Mouse (Mus musculus) c-Kit-positive CD71-positive TER-119-negative erythroid progenitor cells, embryonic 14.5 days (primary cell): ENCODE data around the gene Olfr504.
"Not testable (repeated sequence)": the region's sequence is repeated elsewhere in the genome, so short reads cannot be mapped to it uniquely, and the experiment has no call there.

Experiments used
- DNase-seq: peaks from one replicate; pipeline ENCODE4 v3.0.0-alpha.2; 2013; ENCODE audit warnings: low read depth

The Olfr504 gene

DNA sequence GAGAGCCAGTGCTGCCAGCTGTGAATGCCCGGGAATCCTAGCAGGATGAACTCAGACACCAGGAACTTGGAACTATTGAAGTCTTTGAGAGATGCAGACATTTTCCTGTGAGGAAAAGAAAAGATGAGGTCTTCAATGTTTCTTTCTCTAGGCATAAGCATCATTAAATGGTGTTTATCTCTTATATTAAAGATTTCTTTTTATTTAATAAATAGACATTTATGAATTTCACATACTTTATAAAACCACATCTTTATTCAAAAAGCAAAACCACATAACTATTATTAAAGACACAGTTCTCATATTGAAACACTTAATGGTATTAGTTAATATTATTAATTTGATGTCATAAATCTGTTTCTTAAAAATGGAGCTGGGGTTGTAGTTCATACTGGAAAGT lies at the start of gene Olfr504:
Gene Olfr504, minus strand, starts transcription at position 101 of the 400 bp plus-strand sequence.
- DNase-seq, result no peak

DNA sequence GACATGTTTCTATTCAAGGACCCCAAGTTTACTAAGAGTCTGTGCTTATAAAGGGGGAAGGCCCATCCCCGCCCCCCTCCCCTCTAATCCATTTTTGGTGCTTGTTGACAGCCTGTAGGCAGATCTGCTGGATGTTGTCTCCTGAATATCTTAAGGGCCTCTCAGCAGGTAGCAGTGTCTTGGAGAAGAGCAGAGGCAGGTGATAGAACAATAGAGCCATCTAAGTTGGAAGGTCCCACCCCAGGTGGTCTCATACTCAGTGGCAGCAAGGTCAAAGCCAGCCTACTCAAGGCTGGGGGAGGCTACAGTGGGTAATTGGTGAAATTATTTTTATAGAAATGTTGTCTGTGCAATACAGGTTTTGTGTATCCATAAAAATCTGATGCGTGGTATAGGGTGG lies 48.5 kb upstream of the Olfr504 start:
- DNase-seq, result no peak

DNA sequence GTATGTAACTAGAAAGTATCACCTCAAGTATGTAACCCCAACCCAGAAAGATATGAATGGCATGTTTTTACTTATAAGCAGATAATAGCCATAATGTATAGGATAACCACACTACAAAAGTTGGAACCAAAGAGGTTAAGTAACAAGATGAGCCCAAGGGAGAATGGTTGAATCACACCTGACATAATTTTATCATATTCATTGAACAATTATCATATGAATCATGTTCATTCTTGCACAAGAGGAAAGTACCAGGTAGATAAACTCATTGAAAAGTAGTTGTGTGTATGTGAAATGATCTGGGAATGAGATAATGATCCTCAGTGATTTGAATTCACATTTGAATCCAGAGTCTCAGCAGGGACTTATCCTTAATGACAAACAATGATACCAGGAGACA lies 44.9 kb upstream of the Olfr504 start, which contains the start of gene Olfr506:
Gene Olfr506, plus strand, starts transcription at position 301 of the 400 bp plus-strand sequence.
- no peak for DNase-seq

DNA sequence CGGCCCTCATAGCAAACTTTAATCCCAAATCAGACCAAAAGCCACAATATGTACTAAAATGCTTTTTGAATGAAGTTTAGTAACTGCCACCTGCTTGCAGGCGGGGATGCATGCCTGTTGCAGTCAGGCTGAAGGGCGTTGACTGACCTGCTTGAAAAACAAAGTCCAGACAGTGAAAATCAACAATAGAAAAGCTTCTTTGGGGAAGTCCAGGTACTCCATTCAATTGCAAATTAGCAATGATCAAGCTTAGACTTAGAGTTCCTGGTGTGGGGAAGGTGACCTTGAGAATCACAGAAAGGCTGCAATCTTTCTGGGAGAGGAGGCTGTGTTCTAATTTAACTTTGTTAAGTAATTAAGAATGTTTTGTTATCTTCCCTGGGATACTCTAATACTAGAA lies 36.3 kb upstream of the Olfr504 start:
- DNase-seq, result not testable (repeated sequence)

DNA sequence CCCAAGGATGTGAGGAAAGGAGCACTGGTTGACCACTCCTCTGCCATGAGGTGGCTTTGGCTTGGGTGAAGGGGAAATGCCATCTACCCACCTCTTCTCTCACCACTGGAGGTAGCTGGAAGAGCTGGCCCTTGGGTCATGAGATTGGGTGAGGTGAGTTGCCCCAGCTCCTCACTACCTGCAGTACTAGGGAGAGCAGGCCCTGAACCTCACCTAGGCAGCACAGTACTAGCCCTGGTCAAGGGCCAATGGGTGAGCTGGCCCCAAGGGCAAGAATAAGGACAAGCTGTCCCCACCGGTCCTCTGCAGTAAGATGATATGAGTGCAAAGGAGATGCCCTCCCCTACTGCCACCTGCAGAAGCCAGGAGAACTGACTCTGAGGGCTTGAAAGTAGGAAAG lies 24.2 kb upstream of the Olfr504 start:
- DNase-seq, result no peak

DNA sequence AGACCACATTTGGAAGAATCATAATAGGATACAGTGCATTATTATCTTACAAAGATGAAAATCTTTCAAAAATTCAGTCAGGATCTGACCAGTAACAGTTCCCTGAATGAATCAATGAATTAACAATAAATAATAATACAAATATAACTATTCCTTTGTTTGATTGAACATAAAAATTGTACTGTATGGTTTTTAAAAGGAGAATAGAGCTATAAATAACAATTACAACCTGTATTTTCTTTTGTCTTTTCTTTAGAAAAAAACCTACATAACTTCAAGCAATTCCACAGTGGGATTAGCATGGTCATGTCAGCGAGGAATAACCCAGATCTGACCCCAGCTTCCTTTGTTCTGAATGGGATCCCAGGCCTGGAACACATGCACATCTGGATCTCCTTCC lies 21.4 kb downstream of the Olfr504 start, which contains the start of gene Olfr503:
Gene Olfr503, plus strand, starts transcription at position 301 of the 400 bp plus-strand sequence.
- DNase-seq, result not testable (repeated sequence)

DNA sequence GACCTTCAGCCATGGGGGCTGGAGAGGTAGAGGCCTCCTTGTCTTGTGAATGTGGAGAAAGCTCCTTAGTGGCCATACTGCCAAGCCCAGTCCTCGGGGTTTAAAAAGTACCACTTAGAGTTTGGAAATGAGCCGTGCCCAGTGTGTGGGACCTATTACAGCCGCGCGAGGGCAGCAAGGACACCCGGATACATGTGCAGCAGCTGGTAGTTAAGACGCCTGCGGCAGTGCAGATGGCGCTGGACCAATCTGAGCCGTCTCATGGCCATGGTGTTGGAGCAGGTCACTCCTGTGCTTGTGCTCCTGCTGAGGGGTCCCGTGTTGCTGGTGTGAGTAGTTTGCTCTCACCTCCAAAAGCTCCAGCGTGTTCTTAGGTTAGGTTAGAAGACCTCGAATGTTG lies 23.2 kb downstream of the Olfr504 start:
- DNase-seq, result no peak

DNA sequence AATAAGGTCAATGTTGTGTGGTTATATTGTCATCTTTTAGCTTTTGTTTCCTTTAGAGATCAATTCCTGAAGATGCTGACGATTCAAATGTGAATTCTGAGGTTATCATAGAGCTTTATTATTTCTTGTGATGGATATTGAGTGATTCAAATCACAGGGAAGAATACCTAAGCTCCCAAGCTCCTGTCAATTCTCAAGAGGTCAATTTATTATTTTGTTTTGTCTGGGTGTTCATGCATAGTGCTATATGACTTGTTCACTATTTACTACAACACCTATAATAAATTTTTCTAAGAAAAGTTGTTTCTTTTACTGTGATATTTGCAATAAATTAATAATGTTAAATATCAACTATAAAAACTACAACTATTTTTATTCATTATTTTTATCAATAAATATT lies 40.6 kb downstream of the Olfr504 start, which contains the start of gene Olfr502:
Gene Olfr502, minus strand, starts transcription at position 101 of the 400 bp plus-strand sequence.
- no peak for DNase-seq
